Mouse (Mus musculus): ENCODE data around the gene Kirrel3. TPM values are rescaled to one million over a fixed set of nuclear protein-coding genes. Genes with fewer than 3 reads are reported as not detected.

Gene Kirrel3
- polyA plus RNA-seq, 1 experiment from 2014 or later, result 54.0 TPM

GRCm38 (mm10) chr9:34704357-34704756, 218.7 kb downstream of the Kirrel3 start:
- Histone ChIP-seq H3K9ac (ENCODE audit: low read depth, low read length) (no peak overlapping the region), H3K9me3 (replicated peaks; ENCODE audit: control insufficient read depth, low read length, poor library complexity, severe bottlenecking) (no peaks in the 10 kb centered on the region), H3K36me3 (ENCODE audit: control insufficient read depth, insufficient read depth, low read length) (no peaks in the 10 kb centered on the region), H3K27ac (ENCODE audit: low read length) (no peak overlapping the region), H3K4me1 (ENCODE audit: control insufficient read depth, insufficient read depth, low read length) (peaks cover 12% of the 10 kb centered on the region), H3K4me2 (ENCODE audit: low read length) (no peak overlapping the region), H3K4me3 (ENCODE audit: low read depth, low read length) (no peak overlapping the region), H3K27me3 (ENCODE audit: control insufficient read depth, insufficient read depth, low read depth, low read length) (no peaks in the 10 kb centered on the region)
- ATAC-seq, result no peak
- 78% methylated on average over 2 of the region's 2 CpGs for WGBS

- no peak overlapping the region for H3K4me3 ChIP-seq (ENCODE audit: low read depth, low read length)
- 0 out of 2 replicates have a peak, but pooled peaks have one; percentile 33 for ATAC-seq
- no peaks in the 10 kb centered on the region for H3K36me3 ChIP-seq (ENCODE audit: control insufficient read depth, insufficient read depth, low read length)
- H3K27me3 ChIP-seq (ENCODE audit: control insufficient read depth, insufficient read depth, low read depth, low read length), result no peaks in the 10 kb centered on the region
- H3K4me2 ChIP-seq (ENCODE audit: low read length), result no peak overlapping the region
- H3K27ac ChIP-seq (ENCODE audit: low read length), result peak overlapping the region; percentile 18; the same call in 1 of the 2 replicates
- H3K9me3 ChIP-seq (replicated peaks; ENCODE audit: control insufficient read depth, low read length, poor library complexity, severe bottlenecking), result no peaks in the 10 kb centered on the region
- WGBS, result 43% methylated on average over 4 of the region's 4 CpGs
- peaks cover 14% of the 10 kb centered on the region for H3K4me1 ChIP-seq (ENCODE audit: control insufficient read depth, insufficient read depth, low read length)
- H3K9ac ChIP-seq (ENCODE audit: low read depth, low read length), result peak overlapping the region; percentile 0; the same call in 1 of the 2 replicates
Observed at GRCm38 (mm10) chr9:34706350-34706873, 220.7 kb downstream of the Kirrel3 start.

GRCm38 (mm10) chr9:34708691-34709090, 223.0 kb downstream of the Kirrel3 start:
- WGBS, result 84% methylated on average over 6 of the region's 6 CpGs
- no peak overlapping the region for H3K9ac ChIP-seq (ENCODE audit: low read depth, low read length)
- no peak overlapping the region for H3K27ac ChIP-seq (ENCODE audit: low read length)
- no peak for ATAC-seq
- no peaks in the 10 kb centered on the region for H3K9me3 ChIP-seq (replicated peaks; ENCODE audit: control insufficient read depth, low read length, poor library complexity, severe bottlenecking)
- no peak overlapping the region for H3K4me2 ChIP-seq (ENCODE audit: low read length)
- peaks cover 25% of the 10 kb centered on the region for H3K4me1 ChIP-seq (ENCODE audit: control insufficient read depth, insufficient read depth, low read length)
- H3K4me3 ChIP-seq (ENCODE audit: low read depth, low read length), result no peak overlapping the region
- H3K36me3 ChIP-seq (ENCODE audit: control insufficient read depth, insufficient read depth, low read length), result no peaks in the 10 kb centered on the region
- H3K27me3 ChIP-seq (ENCODE audit: control insufficient read depth, insufficient read depth, low read depth, low read length), result no peaks in the 10 kb centered on the region

- Histone ChIP-seq H3K4me3 (ENCODE audit: low read depth, low read length) (no peak overlapping the region), H3K9me3 (replicated peaks; ENCODE audit: control insufficient read depth, low read length, poor library complexity, severe bottlenecking) (no peaks in the 10 kb centered on the region), H3K9ac (ENCODE audit: low read depth, low read length) (no peak overlapping the region), H3K36me3 (ENCODE audit: control insufficient read depth, insufficient read depth, low read length) (no peaks in the 10 kb centered on the region), H3K27me3 (ENCODE audit: control insufficient read depth, insufficient read depth, low read depth, low read length) (no peaks in the 10 kb centered on the region), H3K4me2 (ENCODE audit: low read length) (no peak overlapping the region), H3K4me1 (ENCODE audit: control insufficient read depth, insufficient read depth, low read length) (peaks cover 21% of the 10 kb centered on the region), H3K27ac (ENCODE audit: low read length) (no peak overlapping the region)
- 22% methylated on average over 1 of the region's 1 CpGs for WGBS
- no peak for ATAC-seq
Observed at GRCm38 (mm10) chr9:34711996-34712395, 226.3 kb downstream of the Kirrel3 start.

- no peak overlapping the region for H3K4me2 ChIP-seq (ENCODE audit: low read length)
- peaks cover 21% of the 10 kb centered on the region for H3K4me1 ChIP-seq (ENCODE audit: control insufficient read depth, insufficient read depth, low read length)
- no peak for ATAC-seq
- no peaks in the 10 kb centered on the region for H3K27me3 ChIP-seq (ENCODE audit: control insufficient read depth, insufficient read depth, low read depth, low read length)
- no peaks in the 10 kb centered on the region for H3K36me3 ChIP-seq (ENCODE audit: control insufficient read depth, insufficient read depth, low read length)
- H3K9ac ChIP-seq (ENCODE audit: low read depth, low read length), result no peak overlapping the region
- no peaks in the 10 kb centered on the region for H3K9me3 ChIP-seq (replicated peaks; ENCODE audit: control insufficient read depth, low read length, poor library complexity, severe bottlenecking)
- H3K27ac ChIP-seq (ENCODE audit: low read length), result no peak overlapping the region
- no peak overlapping the region for H3K4me3 ChIP-seq (ENCODE audit: low read depth, low read length)
- WGBS, result 49% methylated on average over 4 of the region's 4 CpGs
Observed at GRCm38 (mm10) chr9:34712996-34713395, 227.3 kb downstream of the Kirrel3 start.

- no peaks in the 10 kb centered on the region for H3K36me3 ChIP-seq (ENCODE audit: control insufficient read depth, insufficient read depth, low read length)
- ATAC-seq, result 0 out of 2 replicates have a peak, but pooled peaks have one; percentile 51
- H3K4me1 ChIP-seq (ENCODE audit: control insufficient read depth, insufficient read depth, low read length), result peaks cover 21% of the 10 kb centered on the region
- no peaks in the 10 kb centered on the region for H3K9me3 ChIP-seq (replicated peaks; ENCODE audit: control insufficient read depth, low read length, poor library complexity, severe bottlenecking)
- 73% methylated on average over 4 of the region's 4 CpGs for WGBS
- no peak overlapping the region for H3K4me2 ChIP-seq (ENCODE audit: low read length)
- H3K4me3 ChIP-seq (ENCODE audit: low read depth, low read length), result no peak overlapping the region
- no peak overlapping the region for H3K27ac ChIP-seq (ENCODE audit: low read length)
- H3K27me3 ChIP-seq (ENCODE audit: control insufficient read depth, insufficient read depth, low read depth, low read length), result no peaks in the 10 kb centered on the region
- no peak overlapping the region for H3K9ac ChIP-seq (ENCODE audit: low read depth, low read length)
Observed at GRCm38 (mm10) chr9:34713462-34713926, 227.8 kb downstream of the Kirrel3 start.

GRCm38 (mm10) chr9:34714996-34715619, 229.4 kb downstream of the Kirrel3 start:
- H3K4me1 ChIP-seq (ENCODE audit: control insufficient read depth, insufficient read depth, low read length), result peaks cover 21% of the 10 kb centered on the region
- H3K9me3 ChIP-seq (replicated peaks; ENCODE audit: control insufficient read depth, low read length, poor library complexity, severe bottlenecking), result no peaks in the 10 kb centered on the region
- H3K4me2 ChIP-seq (ENCODE audit: low read length), result no peak overlapping the region
- no peak overlapping the region for H3K4me3 ChIP-seq (ENCODE audit: low read depth, low read length)
- H3K27me3 ChIP-seq (ENCODE audit: control insufficient read depth, insufficient read depth, low read depth, low read length), result no peaks in the 10 kb centered on the region
- WGBS, result 43% methylated on average over 3 of the region's 3 CpGs
- 0 out of 2 replicates have a peak overlapping the region, but pooled peaks have one; percentile 2 for H3K27ac ChIP-seq (ENCODE audit: low read length)
- H3K36me3 ChIP-seq (ENCODE audit: control insufficient read depth, insufficient read depth, low read length), result no peaks in the 10 kb centered on the region
- no peak for ATAC-seq
- no peak overlapping the region for H3K9ac ChIP-seq (ENCODE audit: low read depth, low read length)

- Histone ChIP-seq H3K27me3 (ENCODE audit: control insufficient read depth, insufficient read depth, low read depth, low read length) (no peaks in the 10 kb centered on the region), H3K4me1 (ENCODE audit: control insufficient read depth, insufficient read depth, low read length) (peaks cover 19% of the 10 kb centered on the region), H3K9me3 (replicated peaks; ENCODE audit: control insufficient read depth, low read length, poor library complexity, severe bottlenecking) (no peaks in the 10 kb centered on the region), H3K36me3 (ENCODE audit: control insufficient read depth, insufficient read depth, low read length) (no peaks in the 10 kb centered on the region), H3K27ac (ENCODE audit: low read length) (no peak overlapping the region), H3K9ac (ENCODE audit: low read depth, low read length) (no peak overlapping the region), H3K4me2 (ENCODE audit: low read length) (no peak overlapping the region), H3K4me3 (ENCODE audit: low read depth, low read length) (no peak overlapping the region)
- 90% methylated on average over 2 of the region's 2 CpGs for WGBS
- no peak for ATAC-seq
Observed at GRCm38 (mm10) chr9:34716476-34716875, 230.8 kb downstream of the Kirrel3 start.

- Histone ChIP-seq H3K9me3 (replicated peaks; ENCODE audit: control insufficient read depth, low read length, poor library complexity, severe bottlenecking) (no peaks in the 10 kb centered on the region), H3K36me3 (ENCODE audit: control insufficient read depth, insufficient read depth, low read length) (no peaks in the 10 kb centered on the region), H3K4me1 (ENCODE audit: control insufficient read depth, insufficient read depth, low read length) (no peaks in the 10 kb centered on the region), H3K9ac (ENCODE audit: low read depth, low read length) (no peak overlapping the region), H3K27ac (ENCODE audit: low read length) (no peak overlapping the region), H3K27me3 (ENCODE audit: control insufficient read depth, insufficient read depth, low read depth, low read length) (no peaks in the 10 kb centered on the region), H3K4me2 (ENCODE audit: low read length) (no peak overlapping the region), H3K4me3 (ENCODE audit: low read depth, low read length) (no peak overlapping the region)
- no peak for ATAC-seq
- 67% methylated on average over 6 of the region's 6 CpGs for WGBS
Observed at GRCm38 (mm10) chr9:34721478-34722197, 235.9 kb downstream of the Kirrel3 start.

Data from midbrain, embryonic 16.5 days (tissue).